Mouse (Mus musculus) WW6 (cell line): ENCODE measurements at regions not wholly inside any gene's neighbourhood (a gene's known extent, or its start where the extent isn't known, plus 50 kb on each side); places are given as distances from the start of the nearest gene placed in this dataset.

Experiments used
- DNase-seq: peaks from one replicate; pipeline ENCODE4 v3.0.0-alpha.2; 2013; ENCODE audit warnings: low read depth, low spot score

- no peak for DNase-seq
Observed at GRCm38 (mm10) chr13:5769283-5770260, 91.7 kb upstream of the Klf6 start.

DNA sequence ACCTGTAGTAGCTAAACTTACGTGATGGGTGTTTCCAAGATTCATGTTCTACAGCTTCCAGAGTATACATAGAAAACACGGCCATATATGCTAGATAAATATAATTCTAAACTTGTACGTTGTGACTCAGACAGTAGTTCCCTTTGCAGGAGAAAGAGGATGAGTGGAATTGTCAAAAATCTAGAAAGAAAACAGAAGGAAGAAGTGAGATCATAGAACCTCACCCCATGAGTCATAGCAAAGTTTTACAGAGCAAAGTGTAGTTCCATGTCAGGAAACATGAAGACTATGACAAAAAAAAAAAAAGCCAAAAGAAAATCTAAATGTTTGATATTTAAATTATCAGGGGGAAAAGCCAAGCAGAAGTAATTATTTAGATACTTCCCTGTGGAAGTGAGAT is 87.5 kb upstream of the Klf6 start:
- no peak for DNase-seq

- DNase-seq, result no peak
Observed at GRCm38 (mm10) chr13:5778443-5779171, 82.7 kb upstream of the Klf6 start.

GRCm38 (mm10) chr13:5779410-5779809 is 81.9 kb upstream of the Klf6 start:
- DNase-seq, result no peak

- DNase-seq, result no peak
Observed at GRCm38 (mm10) chr13:5782540-5782939, 78.7 kb upstream of the Klf6 start.

DNA sequence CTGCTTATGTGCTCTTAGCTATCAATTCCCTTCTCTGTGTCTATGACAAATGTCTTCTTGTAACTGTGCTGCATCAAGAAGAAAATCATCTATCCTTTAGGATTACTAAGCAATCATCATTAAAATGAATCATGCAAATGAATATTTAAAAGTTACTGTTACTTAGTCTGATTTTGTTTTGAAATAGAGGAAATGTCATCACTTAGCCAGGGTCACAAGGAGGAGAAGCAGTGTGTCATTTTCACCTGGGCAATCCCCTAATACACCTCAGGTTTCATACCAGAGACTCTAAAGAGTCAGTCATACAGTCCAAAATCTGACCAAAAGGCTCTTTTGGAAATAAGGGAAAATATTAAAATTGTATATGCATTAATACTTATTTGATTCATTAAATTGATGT is 74.2 kb upstream of the Klf6 start:
- DNase-seq, result no peak

- no peak for DNase-seq
Observed at GRCm38 (mm10) chr13:5789302-5789701, 72.0 kb upstream of the Klf6 start.

DNA sequence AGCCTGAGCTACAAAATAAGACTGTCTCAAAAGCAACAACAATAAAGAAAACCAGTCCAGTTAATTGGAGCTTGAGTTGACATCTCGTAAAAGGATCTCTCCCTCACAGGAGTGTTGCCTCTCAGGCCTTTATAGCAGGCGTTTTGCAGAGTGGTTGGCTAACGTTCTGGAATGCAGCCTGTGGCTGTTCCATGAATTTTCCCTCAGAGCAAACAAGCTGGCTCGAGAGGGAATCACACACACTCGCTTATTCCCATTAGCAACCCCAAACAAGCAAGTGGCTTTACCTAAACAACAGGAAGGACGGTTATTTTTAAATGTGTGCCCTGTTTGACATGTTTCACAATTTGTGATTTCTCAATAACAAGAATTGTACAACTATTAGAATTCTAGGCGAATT is 59.2 kb upstream of the Klf6 start:
- DNase-seq, result no peak

DNA sequence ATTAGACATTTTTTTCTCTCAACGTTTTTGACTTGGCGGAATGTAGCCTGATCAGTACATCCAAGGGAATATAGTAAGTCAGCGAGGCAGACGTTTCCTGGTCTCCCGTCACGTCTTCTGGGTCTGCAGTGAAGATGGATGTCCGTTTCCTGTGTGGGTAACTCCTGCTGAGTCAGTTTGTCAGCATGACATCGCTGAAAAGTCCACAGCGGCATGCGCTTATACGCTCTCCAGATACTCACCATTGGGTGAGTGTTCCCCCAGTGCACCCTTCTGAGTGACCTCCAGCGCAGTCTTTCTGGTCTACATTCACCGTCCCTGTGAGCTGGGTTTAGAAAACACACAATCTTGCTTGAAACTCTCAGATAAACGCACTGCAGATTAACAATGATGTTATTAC is 58.5 kb upstream of the Klf6 start:
- DNase-seq, result no peak

GRCm38 (mm10) chr13:5803540-5804380 is 57.5 kb upstream of the Klf6 start:
- no peak for DNase-seq

DNA sequence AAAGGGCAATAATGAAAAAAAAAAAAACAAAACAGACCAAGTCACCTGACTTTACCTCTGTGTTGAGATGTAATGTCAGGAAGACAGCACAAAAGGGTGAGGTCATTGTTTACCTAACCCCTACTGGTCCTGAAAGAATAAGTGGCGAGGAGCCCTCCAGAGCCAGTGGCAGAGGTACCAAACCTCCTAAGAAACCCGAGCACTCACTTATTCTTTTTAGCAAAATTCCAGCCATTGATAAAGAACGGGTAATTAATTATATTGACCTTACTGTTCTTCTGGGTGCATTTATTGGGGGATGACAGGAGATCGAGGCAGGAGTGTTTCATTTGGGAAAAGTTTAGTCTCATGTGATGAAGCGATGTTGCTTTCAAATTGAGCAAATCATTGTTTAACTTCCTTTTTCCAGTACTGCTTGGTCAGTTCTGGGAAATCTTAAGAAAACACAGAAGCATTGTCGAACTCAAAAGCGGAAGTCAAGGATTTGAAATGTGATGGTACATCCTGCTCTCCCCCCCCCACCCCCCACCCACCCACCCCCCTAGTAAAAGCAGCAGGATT is 56.8 kb upstream of the Klf6 start:
- DNase-seq, result no peak

DNA sequence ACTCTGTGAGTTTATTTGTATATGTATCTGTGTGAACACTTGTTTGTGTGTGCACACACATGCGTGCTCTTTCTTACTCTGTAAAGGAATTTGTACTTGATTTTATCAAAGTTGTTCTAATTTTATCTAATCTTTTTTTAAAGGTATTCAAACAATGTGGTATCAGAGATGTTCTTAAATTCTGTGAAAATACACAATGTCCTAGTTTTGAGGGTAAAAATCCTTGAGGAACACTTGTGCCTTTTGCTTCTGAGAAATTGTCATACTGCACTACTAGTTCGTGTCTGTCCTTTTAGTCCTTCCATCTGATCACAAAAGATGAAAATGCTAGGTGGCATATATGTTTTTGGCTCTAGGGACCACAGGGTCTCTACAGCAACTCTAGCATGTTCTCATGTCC is 52.9 kb upstream of the Klf6 start:
- no peak for DNase-seq
